Mouse (Mus musculus): ENCODE results near the gene Acbd4.

GRCm38 (mm10) chr11:103115163-103116007 lies 13.9 kb downstream of the Acbd4 start:
- TF ChIP-seq CTCF (IDR thresholded peaks at IDR 0.05; ENCODE audit: low read depth, low read length): no peak
- TF ChIP-seq POLR2A (IDR thresholded peaks at IDR 0.05; ENCODE audit: insufficient read depth, low read length): peak; percentile 56

Data from ES-Bruce4 (cell line).